Mouse (Mus musculus) liver, postnatal 0 days (tissue): ENCODE measurements around the gene Psmd8. TPM values are rescaled to one million over a fixed set of nuclear protein-coding genes. Genes with fewer than 3 reads are reported as not detected.
A peak's percentile ranks its signal among the peaks of the same experiment; 100 is the strongest.

Experiments used
- ATAC-seq: fragments of 200-750 bp; cut with Nextera tagmentation; 2 replicates; pipeline ENCODE4 v1.8.0; 2017; ENCODE audit warnings: mild to moderate bottlenecking, moderate library complexity
- DNase-seq: peaks from one replicate; pipeline ENCODE4 v3.0.0-alpha.2; 2016
- H3K27ac ChIP-seq: fragments of 300-500 bp; sonication (generic); 2 replicates; pipeline ENCODE4 v1.5.1; 2014; ENCODE audit warnings: antibody characterized with exemption, moderate library complexity, mild to moderate bottlenecking, low read depth
- H3K27me3 ChIP-seq: fragments of 300-500 bp; sonication (generic); 2 replicates; pipeline ENCODE4 v1.6.1; 2014; ENCODE audit warnings: low read length, control low read depth, mixed read lengths; ENCODE audit not compliant: insufficient read depth
- H3K36me3 ChIP-seq: fragments of 300-500 bp; sonication (generic); replicated peaks from 2 replicates; pipeline ENCODE4 v1.6.1; 2014; ENCODE audit warnings: mild to moderate bottlenecking, control low read depth, low read length, moderate library complexity, mixed read lengths; ENCODE audit not compliant: insufficient read depth
- H3K4me1 ChIP-seq: fragments of 300-500 bp; sonication (generic); 2 replicates; pipeline ENCODE4 v1.6.1; 2014; ENCODE audit warnings: antibody characterized with exemption, mild to moderate bottlenecking, control low read depth; ENCODE audit not compliant: insufficient read depth
- H3K4me2 ChIP-seq: fragments of 300-500 bp; sonication (generic); 2 replicates; pipeline ENCODE4 v1.6.1; 2014; ENCODE audit warnings: low read depth, mild to moderate bottlenecking, low read length, moderate library complexity, mixed read lengths
- H3K4me3 ChIP-seq: fragments of 300-500 bp; sonication (generic); 2 replicates; pipeline ENCODE4 v1.5.1; 2014; ENCODE audit warnings: low read depth, low read length
- H3K9ac ChIP-seq: fragments of 300-500 bp; sonication (generic); replicated peaks from 2 replicates; pipeline ENCODE4 v1.6.1; 2014; ENCODE audit warnings: mild to moderate bottlenecking, moderate library complexity
- H3K9me3 ChIP-seq: fragments of 300-500 bp; sonication (generic); 2 replicates; pipeline ENCODE4 v1.6.1; 2016; ENCODE audit warnings: mild to moderate bottlenecking, control low read depth, low read length, mixed read lengths
- CTCF ChIP-seq: sonication (generic); IDR thresholded peaks from 2 replicates; pipeline ENCODE4 v1.5.1; 2016; ENCODE audit warnings: antibody characterized with exemption, low read depth
- EP300 ChIP-seq: IDR thresholded peaks from 2 replicates; pipeline ENCODE4 v1.6.1; 2016; ENCODE audit warnings: antibody characterized with exemption, low read depth, mild to moderate bottlenecking
- WGBS: fragments of 180-500 bp; shearing (Covaris S2); extraction: QIAGEN DNeasy Blood & Tissue Kit; methylation state at CpG from one replicate; pipeline ENCODE4 v1.1.7; 2014; ENCODE audit not compliant: insufficient replicate concordance; 5-methylcytosine and 5-hydroxymethylcytosine counted together
- polyA plus RNA-seq: library from polyadenylated mRNA; unstranded; fragments of >200 nt; fragmentation: Nextera tagmentation; extraction: Ambion mirVana; gene quantifications from 2 replicates; pipeline ENCODE4 v1.2.1, GENCODE M21; 2015

Gene Psmd8
- polyA plus RNA-seq, 1 experiment from 2014 or later = 143 TPM

DNA sequence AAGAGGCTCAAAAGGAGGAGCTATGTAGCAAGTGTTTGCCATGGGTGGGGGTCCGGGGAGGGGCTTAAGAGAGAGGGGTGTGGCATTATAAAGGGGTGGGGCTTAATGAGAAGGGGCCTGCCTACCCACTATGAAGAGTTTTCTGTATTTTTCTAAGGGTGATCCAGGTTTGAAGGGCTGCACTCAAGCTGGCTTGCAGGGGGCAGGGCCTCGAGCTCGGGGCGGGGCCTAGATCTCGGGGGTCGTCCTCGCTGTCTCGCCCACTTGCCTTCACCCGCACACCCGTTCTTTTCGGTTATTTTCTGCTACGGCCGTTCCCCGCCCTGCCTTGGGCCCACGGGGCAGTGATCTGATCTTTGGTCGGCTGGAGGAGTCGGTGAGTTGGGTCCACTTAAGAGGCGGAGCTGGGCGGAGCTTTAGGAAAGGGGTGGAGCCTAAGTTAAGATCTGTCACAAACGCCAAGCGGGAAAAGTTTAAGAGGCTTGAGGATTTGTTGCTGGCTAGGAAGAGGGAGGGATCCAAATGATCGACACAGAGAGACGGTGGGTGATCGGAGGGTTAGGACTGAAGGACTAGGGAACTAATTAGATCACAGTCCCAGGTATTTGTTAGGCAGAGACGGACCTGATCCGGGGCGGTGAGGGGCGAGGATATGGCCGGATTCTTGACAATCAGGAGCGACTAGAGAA, 10.3 kb downstream of the Psmd8 start, which contains the start of the genes Ggn and Spred3:
Ggn (plus strand) TSS at position 145 of the 689 bp plus-strand sequence.
Spred3 (minus strand) TSS at position 346 of the 689 bp plus-strand sequence.
- H3K4me3 ChIP-seq = peak within 1 kb of the TSS; percentile 54
- peak within 1 kb of the TSS; percentile 46 for H3K9ac ChIP-seq
- no peak within 1 kb of the TSS for H3K27ac ChIP-seq
- no peak for TF ChIP-seq CTCF
- TF ChIP-seq EP300 = no peak
- peak; percentile 51 for ATAC-seq
- H3K9me3 ChIP-seq = no peaks in the 10 kb centered on the region
- WGBS = under 1% methylated on average over 30 of the region's 30 CpGs
- peaks cover 18% of the 10 kb centered on the region for H3K36me3 ChIP-seq
- H3K4me1 ChIP-seq = peaks cover 27% of the 10 kb centered on the region
- H3K27me3 ChIP-seq = peaks cover 48% of the 10 kb centered on the region
- peak; percentile 75 for DNase-seq
- H3K4me2 ChIP-seq = peak within 1 kb of the TSS; percentile 84

DNA sequence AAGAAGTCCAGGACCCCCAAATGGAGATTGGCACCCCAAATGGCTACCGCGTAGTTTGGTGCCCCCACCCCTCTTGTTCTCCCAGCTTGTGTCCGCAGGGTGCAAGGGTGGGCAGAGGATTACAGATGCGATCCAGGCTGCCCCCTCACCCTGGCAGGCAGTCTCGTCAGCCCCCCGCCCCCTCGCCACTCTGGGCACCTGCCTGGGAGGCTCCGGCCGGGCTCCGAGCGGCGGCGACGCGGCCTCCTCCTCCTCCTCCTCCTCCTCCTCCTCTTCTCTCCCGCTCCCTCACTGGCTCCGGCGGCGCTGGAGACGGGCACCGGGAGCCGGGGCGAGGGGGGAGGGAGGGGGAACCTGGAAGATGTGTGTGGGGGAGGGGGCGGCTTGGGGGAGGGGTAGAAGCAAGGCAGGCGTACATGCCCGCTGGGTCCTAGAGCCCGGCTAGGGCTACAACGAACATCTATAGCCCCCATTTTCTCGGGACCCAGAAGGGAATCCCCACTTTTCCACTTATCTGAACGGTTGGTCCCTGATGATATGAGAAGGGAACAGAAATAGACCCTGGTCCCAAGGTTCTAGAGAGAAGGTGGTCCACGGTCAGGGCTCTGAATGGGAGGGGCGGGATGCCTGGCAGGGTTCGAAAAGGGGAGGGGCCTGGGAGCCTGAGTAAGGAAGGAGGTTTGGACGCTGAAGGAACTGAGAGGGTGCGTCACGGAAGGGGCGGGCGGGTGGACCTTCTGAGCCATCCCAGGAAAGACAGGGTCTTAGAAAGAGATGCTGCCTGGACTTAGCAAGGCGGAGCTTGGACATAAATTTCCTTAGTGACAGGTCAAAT, 11.1 kb downstream of the Psmd8 start:
- H3K9me3 ChIP-seq = no peaks in the 10 kb centered on the region

DNA sequence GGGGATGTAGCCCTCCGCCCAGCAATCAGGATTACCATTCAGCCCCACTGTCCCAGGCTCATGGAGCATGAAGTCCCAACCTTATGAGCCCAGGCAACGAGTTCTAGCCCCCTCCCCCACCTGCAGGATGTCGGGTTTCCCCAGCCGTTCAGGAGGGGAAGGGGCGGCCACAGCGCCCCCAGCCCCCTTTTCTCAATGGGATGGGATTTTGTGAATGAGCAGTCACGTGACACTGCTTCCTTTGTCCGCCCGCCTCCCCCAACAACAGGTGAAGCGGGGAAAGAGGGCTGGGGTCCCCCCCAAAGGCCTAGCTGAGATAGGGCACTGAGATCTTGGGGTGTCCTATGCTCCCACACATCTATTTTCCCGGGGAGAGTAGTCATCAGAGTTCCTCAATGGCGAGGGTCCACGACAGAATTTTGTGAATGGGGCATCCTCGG, 11.7 kb downstream of the Psmd8 start:
- Histone ChIP-seq H3K27ac (no peak overlapping the region), H3K27me3 (peaks cover 48% of the 10 kb centered on the region), H3K4me3 (peak overlapping the region; percentile 54), H3K9me3 (no peaks in the 10 kb centered on the region), H3K4me2 (peak overlapping the region; percentile 84), H3K4me1 (peaks cover 27% of the 10 kb centered on the region), H3K9ac (no peak overlapping the region), H3K36me3 (peaks cover 5% of the 10 kb centered on the region)
- 3% methylated on average over 13 of the region's 14 CpGs for WGBS
- no peak for ATAC-seq
- DNase-seq = no peak
- TF ChIP-seq EP300 = no peak
- TF ChIP-seq CTCF = no peak

More for the DNA sequence above, 11.1 kb downstream of the Psmd8 start:
- H3K4me1 ChIP-seq = peaks cover 27% of the 10 kb centered on the region
- H3K4me3 ChIP-seq = peak overlapping the region; percentile 54
- no peak overlapping the region for H3K27ac ChIP-seq
- ATAC-seq = peak; percentile 40
- H3K27me3 ChIP-seq = peaks cover 48% of the 10 kb centered on the region
- H3K9ac ChIP-seq = no peak overlapping the region; the same call in 1 of the 2 replicates
- under 1% methylated on average over 31 of the region's 39 CpGs for WGBS
- peak; percentile 53 for DNase-seq
- H3K4me2 ChIP-seq = peak overlapping the region; percentile 84
- peaks cover 11% of the 10 kb centered on the region for H3K36me3 ChIP-seq
- TF ChIP-seq CTCF (no peak), EP300 (no peak)

GRCm38 (mm10) chr7:29168121-29168695, 12.3 kb downstream of the Psmd8 start:
- H3K4me1 ChIP-seq = peaks cover 27% of the 10 kb centered on the region
- 22% methylated on average over 10 of the region's 10 CpGs for WGBS
- H3K9ac ChIP-seq = no peak overlapping the region
- ATAC-seq (no peak), DNase-seq (no peak)
- H3K9me3 ChIP-seq = no peaks in the 10 kb centered on the region
- no peaks in the 10 kb centered on the region for H3K36me3 ChIP-seq
- no peak for TF ChIP-seq EP300
- no peak for TF ChIP-seq CTCF
- H3K27ac ChIP-seq = no peak overlapping the region
- peaks cover 48% of the 10 kb centered on the region for H3K27me3 ChIP-seq
- no peak overlapping the region for H3K4me3 ChIP-seq
- H3K4me2 ChIP-seq = no peak overlapping the region

DNA sequence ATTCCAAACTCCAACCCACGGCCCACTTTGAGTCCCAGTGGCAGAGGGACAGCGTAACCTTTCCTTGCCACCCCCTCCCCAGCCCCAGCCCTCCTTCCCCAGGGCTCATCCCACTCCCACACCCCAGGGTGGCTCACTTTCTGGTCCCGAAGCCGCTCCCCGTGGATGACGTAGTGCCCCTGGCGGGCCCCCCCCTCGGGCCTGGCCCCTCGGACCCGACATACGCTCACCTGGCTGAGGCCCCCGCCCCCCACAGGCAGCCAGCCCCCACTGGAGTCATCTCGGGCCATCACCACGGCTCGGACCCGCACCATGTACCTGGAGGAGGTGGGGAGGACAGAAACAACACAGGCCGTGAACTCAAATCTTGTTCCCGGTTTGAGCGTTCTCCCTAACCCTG, 12.8 kb downstream of the Psmd8 start:
- Histone ChIP-seq H3K4me1 (peaks cover 30% of the 10 kb centered on the region), H3K27ac (no peak overlapping the region), H3K4me2 (no peak overlapping the region), H3K4me3 (no peak overlapping the region), H3K27me3 (peaks cover 45% of the 10 kb centered on the region), H3K9ac (no peak overlapping the region), H3K9me3 (no peaks in the 10 kb centered on the region), H3K36me3 (no peaks in the 10 kb centered on the region)
- ATAC-seq (no peak), DNase-seq (no peak)
- TF ChIP-seq CTCF = no peak
- TF ChIP-seq EP300 = no peak
- 49% methylated on average over 18 of the region's 19 CpGs for WGBS
